Mouse (Mus musculus) thymus, postnatal 36 days (tissue): ENCODE results near the gene Prkcz.

ENCODE experiments used
- DNase-seq, 2 experiments: peaks; one replicate each; pipeline ENCODE4 v3.0.0; 2022; ENCODE audit warnings: mixed read lengths in 2 of 2

Gene Prkcz

GRCm38 (mm10) chr4:155241789-155242188 is 119.4 kb downstream of the Prkcz start:
- no peak for DNase-seq

DNA sequence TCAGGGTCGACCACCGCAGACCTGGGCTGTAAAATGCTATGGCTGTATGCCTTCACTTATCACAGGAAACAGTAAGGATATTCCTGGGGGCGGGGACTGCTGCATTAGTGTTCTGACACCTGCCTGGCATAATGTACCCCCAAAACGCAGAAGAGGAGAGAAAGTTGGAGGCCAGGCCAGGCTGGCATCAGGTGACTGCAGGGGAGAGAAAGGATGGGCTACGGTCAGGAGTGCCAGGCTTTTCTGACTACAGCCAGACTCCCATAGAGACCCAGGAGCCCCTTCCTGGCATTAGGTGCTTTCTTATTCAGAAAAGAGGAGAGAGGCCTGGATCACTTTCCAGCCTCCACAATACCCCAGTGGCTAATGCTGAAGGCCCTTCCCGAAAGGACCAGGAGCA is 121.7 kb downstream of the Prkcz start:
- DNase-seq: no peak

GRCm38 (mm10) chr4:155238276-155238675 is 122.9 kb downstream of the Prkcz start:
- DNase-seq: no peak

DNA sequence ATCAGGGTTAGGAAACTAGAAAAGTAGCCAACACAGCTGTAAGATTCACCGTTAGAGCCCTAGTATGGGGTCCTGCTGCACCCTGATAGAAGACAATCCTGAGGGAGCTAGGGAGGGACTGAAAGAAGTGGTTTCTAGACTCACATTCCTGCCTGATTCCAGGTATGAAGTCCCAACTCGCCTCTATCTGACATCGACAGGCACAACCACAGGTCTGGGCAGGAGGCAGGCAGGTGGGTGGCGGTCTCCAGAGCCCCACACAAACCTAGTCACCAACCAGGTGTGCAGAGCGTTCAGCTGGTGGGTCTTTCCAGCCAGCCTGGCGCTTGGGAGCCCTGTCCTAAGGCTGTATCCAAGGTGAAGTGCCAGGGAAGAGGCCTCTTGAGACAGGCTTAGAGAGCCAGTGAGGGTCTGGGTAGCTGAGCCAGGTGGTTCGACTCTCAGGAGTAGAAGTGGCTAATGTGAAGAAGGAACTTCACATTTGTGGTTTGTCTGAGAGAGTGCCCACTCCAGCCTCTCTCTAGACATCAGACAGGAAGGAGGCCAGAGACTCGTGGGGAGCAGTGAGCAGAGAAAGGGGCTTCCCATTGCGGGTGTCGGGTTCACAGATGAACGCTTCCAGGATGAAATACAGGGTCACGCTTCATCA is 124.3 kb downstream of the Prkcz start:
- no peak for DNase-seq

DNA sequence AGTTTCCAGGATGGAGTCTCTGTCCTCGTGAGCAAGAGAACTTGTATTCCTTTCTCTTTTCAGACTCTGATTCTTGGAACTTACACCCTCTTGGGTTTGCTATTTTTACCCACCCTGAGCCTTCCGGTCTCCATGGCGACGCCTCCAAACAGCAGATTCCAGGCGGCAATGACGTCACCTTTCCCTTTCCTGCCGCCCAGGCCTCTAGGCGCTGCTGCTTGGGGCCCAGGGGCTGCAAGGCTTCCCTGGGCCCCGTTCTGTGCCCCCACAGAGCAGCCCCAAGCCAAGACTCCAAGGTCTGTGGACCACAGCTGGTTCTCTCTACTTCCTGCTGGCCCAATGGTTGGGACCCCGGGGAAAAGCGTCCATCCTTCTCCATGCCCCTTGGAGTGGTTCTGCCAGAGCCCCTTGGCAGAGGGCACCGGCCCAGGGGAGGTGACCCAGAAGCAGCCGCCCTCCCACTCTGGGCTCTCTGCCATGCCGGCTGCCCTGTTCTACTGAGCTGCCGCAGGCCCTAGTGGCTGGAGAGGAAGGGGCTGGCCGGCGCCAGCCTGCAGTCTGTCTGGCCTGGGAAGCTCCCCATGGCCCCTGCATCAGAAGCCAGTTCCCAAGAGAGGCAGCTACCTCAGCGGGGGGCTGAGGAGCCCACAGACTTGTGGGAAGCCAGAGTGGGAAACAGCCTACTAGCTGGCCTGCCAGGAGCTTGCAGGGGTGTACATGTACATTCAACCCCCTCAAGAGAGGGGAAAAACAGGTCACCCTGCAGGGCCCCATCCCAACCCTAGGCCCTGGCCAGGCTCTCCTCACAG is 125.6 kb downstream of the Prkcz start:
- peak; percentile 51 to 68 for DNase-seq

GRCm38 (mm10) chr4:155234371-155235310 is 126.5 kb downstream of the Prkcz start:
- DNase-seq: peak in 1 of 2 experiments; percentile 2

GRCm38 (mm10) chr4:155233878-155234277 is 127.3 kb downstream of the Prkcz start:
- DNase-seq: peak in 1 of 2 experiments; percentile 8

GRCm38 (mm10) chr4:155228461-155228860 is 132.7 kb downstream of the Prkcz start:
- no peak for DNase-seq

- DNase-seq: no peak
Measured at GRCm38 (mm10) chr4:155227986-155228385, 133.2 kb downstream of the Prkcz start.

- no peak for DNase-seq
Measured at GRCm38 (mm10) chr4:155225918-155226317, 135.2 kb downstream of the Prkcz start.

- no peak for DNase-seq
Measured at GRCm38 (mm10) chr4:155223594-155224528, 137.3 kb downstream of the Prkcz start.

DNA sequence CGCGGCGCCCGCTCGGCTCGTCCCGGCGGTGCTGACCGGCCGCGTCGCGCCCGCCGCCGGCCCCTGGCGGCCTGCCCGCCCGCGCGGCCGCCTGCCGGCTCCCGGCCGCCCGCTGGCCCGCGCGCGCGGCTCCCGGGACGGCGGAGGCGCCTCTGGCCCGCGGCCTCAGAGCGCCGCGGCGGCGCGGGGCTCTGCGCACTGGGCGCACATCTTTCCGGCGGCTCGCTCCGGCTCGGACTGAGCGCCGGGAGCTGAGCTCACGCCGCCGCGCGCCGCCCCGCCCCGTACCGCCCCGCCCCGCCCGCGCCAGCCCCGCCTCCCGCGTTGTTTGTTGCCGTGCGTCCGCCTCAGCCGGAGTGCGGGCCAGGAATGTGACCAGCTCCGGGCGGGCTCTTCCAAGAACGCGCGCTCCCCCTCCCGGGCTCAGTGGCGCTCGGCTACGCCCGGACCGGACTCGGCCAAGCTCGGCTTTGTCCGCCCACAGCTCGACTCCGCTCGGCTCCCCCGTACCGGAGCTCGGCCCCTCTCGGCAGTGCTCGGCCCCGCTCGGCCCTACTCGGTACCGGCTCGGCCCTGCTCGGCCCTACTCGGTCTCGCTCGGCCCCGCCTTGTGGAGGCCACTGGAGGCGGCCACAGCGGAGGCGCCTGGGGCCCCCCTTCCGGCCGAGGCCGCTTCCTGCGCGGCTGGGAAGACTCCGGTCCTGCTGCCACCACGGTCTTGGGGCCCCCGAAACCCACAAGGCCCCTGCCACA is 138.1 kb downstream of the Prkcz start:
- DNase-seq: peak; percentile 98 to 99

- no peak for DNase-seq
Measured at GRCm38 (mm10) chr4:155222552-155222840, 138.7 kb downstream of the Prkcz start, which contains the start of gene Ski. Gene Ski (minus strand): TSS chr4:155222592.

- peak; percentile 59 to 65 for DNase-seq
Measured at GRCm38 (mm10) chr4:155221599-155222551, 139.3 kb downstream of the Prkcz start.

GRCm38 (mm10) chr4:155221106-155221505 is 140.1 kb downstream of the Prkcz start:
- DNase-seq: no peak

DNA sequence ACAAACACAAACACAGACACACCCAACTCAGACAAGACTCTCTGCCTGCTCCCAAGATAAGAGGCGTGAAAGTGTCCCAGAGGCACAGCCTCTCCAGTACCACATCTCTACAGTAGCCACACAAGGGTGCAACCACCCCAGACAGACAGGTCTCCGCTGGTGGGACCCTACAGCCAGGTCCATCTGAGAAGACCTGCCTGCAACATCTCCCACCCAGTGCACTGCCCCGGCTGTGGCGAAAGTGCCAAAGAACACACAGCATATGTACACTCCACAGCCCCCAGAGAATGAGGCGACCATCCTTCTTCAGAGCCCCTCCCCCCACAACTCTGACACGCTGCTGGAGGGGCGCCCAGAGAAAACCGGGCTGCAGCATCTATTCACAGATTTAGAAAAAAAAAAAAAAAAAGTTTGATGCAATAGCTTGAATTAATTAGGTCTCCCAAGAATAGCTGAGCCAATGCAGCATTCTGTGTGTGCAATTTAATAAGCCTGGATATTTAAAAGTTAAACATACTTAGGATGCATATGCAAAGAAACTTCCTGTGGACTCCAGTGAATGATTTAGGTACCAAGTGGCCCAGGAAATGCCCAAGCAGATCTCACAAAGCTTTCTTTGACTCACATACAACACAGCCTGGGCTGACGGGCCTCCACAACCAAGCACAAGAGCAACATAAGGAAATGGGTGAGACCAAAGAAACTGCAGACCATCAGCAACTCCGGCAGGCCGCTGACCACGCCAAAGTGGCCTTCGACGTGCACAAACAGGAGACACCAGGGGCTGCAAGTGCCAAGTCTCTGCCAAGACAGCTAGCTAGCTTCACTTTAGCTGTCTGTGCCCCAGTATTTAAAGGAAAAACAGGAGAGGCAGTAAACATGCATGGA is 140.7 kb downstream of the Prkcz start:
- no peak for DNase-seq

- peak in 1 of 2 experiments; percentile 21 for DNase-seq
Measured at GRCm38 (mm10) chr4:155219271-155220212, 141.6 kb downstream of the Prkcz start.
